Mouse (Mus musculus): ENCODE data around the gene Il17rc.

Il17rc gene

GRCm38 (mm10) chr6:113471297-113471936, at the start of gene Il17rc:
Gene Il17rc (plus strand): TSS chr6:113471427.
- no peak for DNase-seq (ENCODE audit: low read depth)

DNA sequence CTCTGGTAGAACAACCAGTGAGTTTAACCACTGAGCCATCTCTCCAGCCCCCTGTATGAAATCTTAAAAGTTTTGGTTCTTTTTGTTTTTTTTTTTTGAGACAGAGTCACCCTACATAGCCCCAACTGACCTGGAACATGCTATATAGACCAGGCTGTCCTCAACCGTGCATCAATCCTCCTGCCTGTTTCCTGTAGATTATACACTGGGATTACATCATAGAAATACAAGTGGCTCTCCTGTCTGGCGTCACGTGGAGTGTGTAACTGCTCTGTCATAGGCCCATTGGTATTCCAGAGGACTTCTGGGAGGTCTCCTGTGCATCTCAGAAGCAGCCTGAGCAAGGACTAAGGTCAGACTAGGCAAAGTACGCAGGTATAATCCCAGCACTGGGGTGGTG, 48.2 kb upstream of the Il17rc start:
- peak; percentile 70 for DNase-seq (ENCODE audit: low read depth)

DNA sequence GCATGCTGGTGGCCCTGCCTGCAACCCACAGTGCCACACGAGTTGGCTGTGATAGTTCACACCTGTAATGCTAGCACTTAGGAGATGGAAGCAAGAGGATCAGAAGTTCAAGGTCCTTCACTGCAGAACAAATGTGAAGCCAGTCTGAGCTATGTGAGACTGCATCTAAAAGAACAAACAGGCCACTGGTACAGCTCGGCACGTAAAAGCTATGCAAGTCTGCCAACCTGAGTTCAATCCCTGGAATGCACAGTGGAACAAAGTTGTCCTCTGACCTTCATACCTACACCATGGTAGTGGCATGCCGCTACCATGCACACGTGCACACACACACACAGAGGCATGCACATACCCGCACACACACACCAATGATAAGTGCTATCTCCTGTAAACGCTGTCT, 47.0 kb upstream of the Il17rc start:
- DNase-seq (ENCODE audit: low read depth) = no peak

- no peak for DNase-seq (ENCODE audit: low read depth)
Measured at GRCm38 (mm10) chr6:113426696-113427095, 44.5 kb upstream of the Il17rc start.

DNA sequence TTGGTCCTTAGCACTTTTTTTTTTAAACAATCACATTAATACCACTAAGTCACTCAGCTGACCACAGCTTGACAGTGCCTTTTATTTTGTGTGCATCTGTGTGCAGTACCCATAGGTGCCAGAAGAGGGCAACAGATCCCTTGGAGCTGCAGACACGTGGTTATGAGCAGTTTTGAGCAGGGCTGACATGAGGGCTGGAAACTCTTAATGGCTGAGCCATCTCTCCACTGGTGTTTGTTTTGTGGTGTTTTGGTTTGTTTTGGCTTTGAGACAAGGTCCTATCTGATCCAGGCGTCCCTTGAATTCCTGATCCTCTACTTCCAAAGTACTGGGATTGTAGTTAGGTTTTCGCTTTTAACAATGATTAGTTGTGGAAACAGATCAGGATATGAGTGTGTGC, 43.8 kb upstream of the Il17rc start:
- peak; percentile 75 for DNase-seq (ENCODE audit: low read depth)

DNA sequence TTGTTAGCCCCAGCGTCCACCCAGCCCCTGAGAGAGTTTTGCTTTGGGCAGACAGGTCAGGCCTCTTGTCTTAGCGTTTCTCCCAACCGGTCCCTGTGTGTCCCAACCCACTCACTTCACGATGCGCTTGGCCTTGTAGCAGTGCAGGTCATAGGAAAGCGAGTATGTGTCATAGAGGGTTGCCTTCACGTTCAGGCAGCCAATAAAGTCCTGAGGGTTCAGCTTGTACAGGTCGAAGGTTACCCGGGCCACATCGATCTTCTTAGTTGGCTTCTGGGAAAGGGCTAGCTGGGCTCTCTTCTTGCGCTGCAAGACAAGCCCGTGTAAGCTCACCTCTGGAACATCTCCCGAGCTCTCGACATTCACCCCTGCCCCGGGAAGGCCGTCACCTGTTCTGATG, 43.2 kb upstream of the Il17rc start:
- no peak for DNase-seq (ENCODE audit: low read depth)

DNA sequence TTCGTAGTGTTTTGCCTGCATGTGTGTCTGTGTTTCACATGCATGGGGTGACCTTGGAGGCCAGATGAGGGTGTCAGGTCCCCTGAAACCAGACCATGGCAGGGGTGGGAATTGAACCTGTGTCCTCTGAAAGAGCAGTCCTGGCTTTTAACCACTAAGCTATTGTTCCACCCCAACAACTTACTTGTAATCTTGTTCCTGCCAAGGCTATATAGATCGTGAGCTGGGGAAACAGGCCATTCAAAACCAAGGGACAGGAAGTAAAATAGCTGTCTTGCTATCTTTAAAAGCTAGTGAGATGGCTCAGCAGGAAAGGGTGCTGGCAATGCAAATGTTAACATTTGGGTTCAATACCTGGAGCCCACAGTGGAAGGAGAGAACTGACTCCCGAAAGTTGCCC, 41.3 kb upstream of the Il17rc start:
- no peak for DNase-seq (ENCODE audit: low read depth)

DNA sequence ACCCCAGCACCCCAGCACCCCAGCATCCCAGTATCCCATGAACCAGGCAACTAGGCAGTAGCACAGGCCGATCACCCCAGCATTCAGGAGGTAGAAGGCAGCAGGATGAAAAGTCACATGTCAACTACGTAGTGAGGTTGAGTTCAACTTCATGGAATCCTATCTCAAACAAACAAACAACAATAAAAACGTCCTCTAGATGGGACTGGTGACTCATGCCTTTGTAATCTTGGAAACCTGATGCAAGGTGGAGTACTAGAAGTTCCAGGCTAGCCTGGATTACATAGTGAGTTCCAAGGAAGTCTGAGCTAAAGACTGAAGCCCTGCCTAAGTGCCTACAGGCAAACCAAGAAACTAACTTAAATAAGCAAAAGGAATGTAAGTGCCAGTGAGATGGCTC, 40.4 kb upstream of the Il17rc start:
- DNase-seq (ENCODE audit: low read depth) = no peak

GRCm38 (mm10) chr6:113431801-113432200, 39.4 kb upstream of the Il17rc start:
- DNase-seq (ENCODE audit: low read depth) = no peak

DNA sequence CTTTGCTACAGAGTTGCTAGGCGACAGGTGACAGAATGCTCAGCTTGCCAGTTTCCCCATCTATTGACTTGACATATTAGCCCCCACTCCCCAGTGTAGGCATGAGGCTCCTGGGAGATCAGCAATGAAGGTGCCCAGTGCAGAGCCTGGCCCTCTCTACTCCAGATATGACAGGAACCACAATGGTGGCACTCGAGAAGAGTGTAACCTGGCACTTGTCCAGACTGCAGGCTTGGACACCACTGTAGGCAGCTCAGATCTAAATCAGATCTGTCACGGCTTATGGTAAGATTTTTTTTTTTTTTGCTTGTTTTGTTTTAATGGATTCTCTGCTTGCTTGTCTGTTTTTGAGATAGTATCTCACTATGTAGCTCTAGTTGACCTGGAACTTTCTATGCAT, 37.6 kb upstream of the Il17rc start:
- DNase-seq (ENCODE audit: low read depth) = no peak

DNA sequence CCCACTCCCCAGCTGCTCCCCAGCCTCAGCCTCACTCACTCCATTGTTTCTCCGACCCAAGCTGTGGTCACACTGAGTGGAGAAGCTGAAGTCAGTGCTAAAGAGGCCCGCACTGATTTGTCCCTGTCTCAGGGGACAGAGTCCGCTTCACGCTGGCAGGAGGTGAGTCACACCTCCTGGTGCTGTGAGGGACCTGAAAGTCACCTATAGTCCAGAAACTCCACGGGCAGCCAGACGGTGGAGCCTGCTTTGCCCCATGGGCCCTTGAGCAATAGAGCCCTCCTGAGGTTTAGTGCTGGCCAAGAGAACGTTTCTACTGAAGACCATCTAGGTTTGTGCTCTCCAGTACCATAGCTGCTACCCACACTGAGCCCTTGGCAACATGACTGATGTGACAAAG, 36.5 kb upstream of the Il17rc start:
- no peak for DNase-seq (ENCODE audit: low read depth)

- DNase-seq (ENCODE audit: low read depth) = no peak
Measured at GRCm38 (mm10) chr6:113435664-113436205, 35.5 kb upstream of the Il17rc start, which contains the start of gene Cidec. Gene Cidec (minus strand): TSS chr6:113435760.

GRCm38 (mm10) chr6:113437135-113437534, 34.1 kb upstream of the Il17rc start:
- DNase-seq (ENCODE audit: low read depth) = no peak

GRCm38 (mm10) chr6:113438721-113439430, 32.4 kb upstream of the Il17rc start:
- DNase-seq (ENCODE audit: low read depth) = no peak

DNA sequence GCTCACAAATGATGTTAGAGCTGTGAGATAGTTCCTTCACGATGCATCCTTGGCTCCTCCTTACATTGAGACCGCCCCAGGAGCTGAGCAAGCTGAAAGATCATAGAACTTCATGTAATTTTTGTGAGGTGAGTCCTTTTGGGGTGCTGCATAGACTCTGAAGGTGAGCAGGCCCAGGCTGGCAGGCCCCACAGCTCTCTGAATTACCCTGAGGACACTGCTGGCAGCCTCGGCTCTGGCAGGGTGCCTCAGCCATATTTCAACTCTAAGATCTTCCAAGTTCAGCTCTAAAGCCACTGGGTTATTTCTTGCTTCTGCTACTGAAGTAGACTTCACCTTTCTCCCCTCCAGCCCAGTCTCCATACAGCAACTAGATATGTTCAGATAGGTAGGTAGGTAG, 30.5 kb upstream of the Il17rc start:
- DNase-seq (ENCODE audit: low read depth) = no peak

GRCm38 (mm10) chr6:113441147-113441680, 30.0 kb upstream of the Il17rc start:
- DNase-seq (ENCODE audit: low read depth) = peak; percentile 93

DNA sequence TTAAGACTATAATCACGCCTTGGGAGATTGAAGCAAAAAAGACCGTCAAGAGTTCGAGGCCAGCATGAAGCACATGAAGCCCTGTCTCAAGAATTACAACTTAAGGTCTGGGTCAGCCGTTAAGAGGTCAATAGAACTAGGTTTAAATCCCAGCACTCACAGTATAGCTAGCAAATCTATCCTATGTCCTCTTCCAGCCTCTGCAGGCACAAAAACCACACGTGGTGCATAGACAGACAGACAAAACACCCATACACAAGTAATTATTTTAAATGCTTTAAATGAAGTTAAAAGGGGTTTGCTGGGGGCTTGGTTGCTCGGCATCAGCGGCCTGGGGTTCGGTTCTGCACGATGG, 29.2 kb upstream of the Il17rc start:
- DNase-seq (ENCODE audit: low read depth) = no peak

GRCm38 (mm10) chr6:113442442-113443090, 28.7 kb upstream of the Il17rc start, which contains the start of gene Jagn1:
Gene Jagn1 (plus strand): TSS chr6:113442569.
- DNase-seq (ENCODE audit: low read depth) = peak; percentile 93

DNA sequence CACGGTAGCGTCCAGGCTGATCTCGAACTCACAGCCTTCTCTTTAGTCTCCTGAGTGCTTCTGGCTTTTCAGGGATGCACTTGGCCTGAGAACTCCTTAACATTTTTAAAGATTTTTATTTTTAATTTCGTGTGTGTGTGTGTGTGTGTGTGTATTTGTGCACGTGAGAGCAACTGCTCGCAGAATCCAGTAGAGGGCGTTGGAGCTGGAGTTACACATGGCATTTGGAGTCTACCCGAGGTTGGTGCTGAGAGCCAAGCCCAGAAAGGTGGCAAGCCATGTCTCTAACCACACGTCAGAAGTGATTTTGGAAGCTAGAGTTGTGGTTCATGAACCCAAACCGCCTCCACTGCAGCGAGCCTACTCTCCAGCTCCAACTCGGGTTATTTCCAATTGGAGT, 28.1 kb upstream of the Il17rc start:
- DNase-seq (ENCODE audit: low read depth) = peak; percentile 67

DNA sequence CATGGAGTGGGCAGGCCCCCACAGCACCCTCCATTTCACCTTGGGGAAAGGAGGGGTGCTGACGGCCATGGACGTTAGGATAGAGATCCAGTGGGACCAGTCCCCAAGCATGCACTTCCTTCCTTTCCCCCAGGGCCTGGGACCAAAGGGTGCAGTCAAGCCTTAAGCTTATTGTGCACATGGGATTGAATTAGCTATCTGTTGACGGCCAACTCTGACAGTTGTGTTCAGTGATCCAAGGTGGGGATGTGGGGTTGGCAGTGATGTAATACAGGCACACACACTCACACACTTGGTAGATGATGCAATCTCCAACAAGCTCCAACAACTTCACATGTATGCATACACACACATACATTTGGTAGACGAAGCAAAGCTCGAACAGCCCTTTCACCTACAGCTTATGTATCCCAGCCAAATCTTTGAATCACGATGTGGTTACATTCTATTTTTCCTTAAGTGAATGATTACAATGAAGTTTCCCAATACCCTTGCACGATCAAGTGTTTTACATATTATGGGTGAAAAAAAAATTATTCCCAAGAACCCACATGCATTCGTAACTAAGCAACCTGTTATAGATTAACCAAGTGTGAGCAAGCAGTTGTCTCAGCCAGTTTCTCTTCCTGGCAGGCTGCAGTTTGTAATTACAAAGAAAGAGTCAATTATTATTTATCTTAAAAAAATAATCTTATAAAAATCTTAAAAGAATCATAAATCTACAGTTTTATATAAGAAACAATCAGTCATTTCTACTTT, 26.8 kb upstream of the Il17rc start:
- peak; percentile 37 for DNase-seq (ENCODE audit: low read depth)

DNA sequence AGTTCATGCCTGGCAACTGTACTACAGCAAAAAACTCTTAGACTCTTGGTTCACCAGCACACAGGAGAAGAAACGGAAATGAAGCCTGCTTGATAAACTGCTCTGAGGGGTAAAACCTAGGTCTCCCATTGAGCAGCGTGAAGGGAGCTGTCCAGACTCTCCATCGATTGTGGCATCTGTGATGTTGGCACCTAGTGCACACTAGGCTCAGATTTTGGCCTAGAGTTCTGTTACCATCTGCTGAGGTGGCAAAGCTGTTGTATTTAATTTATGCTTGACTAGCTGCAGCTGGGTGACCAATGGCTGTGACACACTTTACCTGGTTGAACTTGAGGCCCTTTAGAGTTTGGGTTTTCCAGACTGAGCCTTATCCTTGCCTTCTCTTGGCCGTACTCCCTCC, 23.6 kb upstream of the Il17rc start:
- no peak for DNase-seq (ENCODE audit: low read depth)

- DNase-seq (ENCODE audit: low read depth) = no peak
Measured at GRCm38 (mm10) chr6:113451839-113452238, 19.4 kb upstream of the Il17rc start.

All from 416B (cell line).